Mouse (Mus musculus): ENCODE results near the gene Eftud2.

GRCm38 (mm10) chr11:102864272-102864671 lies 16.5 kb downstream of the Eftud2 start:
- TF ChIP-seq CTCF (IDR thresholded peaks at IDR 0.05) (peak; percentile 90; the same call in 1 of the 2 replicates), POLR2A (IDR thresholded peaks at IDR 0.05; ENCODE audit: insufficient read depth, low read depth, low read length) (no peak)

Data from heart, adult 2 months (tissue).